Mouse (Mus musculus) spleen, adult 2 months (tissue): Measurements from ENCODE around the gene Ntm.

Experiments
- CTCF ChIP-seq: fragments of 200-500 bp; IDR thresholded peaks from 2 replicates; pipeline ENCODE4 v1.5.1; 2011; ENCODE audit warnings: mild to moderate bottlenecking, inconsistent platforms; ENCODE audit not compliant: insufficient read depth, insufficient read length, insufficient replicate concordance; ENCODE audit errors: extremely low read depth
- POLR2A ChIP-seq: fragments of 200-500 bp; IDR thresholded peaks from 2 replicates; pipeline ENCODE4 v1.6.1; 2011; ENCODE audit warnings: low read depth, low read length, inconsistent platforms

DNA sequence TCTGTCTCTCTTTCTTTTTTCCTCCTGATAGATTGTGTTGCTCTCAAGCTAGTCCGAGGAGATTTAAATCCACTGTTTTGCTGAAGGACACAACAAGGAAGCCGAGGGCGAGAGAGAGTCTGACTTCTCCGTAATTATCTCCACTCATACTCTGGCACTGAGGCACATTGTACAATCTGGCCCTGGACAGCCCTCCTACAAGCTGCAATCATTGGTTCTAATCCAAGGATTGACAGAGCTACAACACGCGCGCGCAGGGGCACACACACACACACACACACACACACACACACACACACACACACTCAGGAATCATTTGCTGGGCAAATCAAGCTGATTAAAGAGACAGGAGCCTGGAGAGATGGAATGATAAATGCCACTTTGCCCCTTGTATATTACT lies at the start of gene Ntm:
- TF ChIP-seq POLR2A, result no peak
- no peak for TF ChIP-seq CTCF
